Mouse (Mus musculus): Measurements from ENCODE around the gene Spaca4. TPM values are rescaled to one million over a fixed set of nuclear protein-coding genes. Genes with fewer than 3 reads are reported as not detected.

The Spaca4 gene
- polyA plus RNA-seq, 1 experiment, result not detected

DNA sequence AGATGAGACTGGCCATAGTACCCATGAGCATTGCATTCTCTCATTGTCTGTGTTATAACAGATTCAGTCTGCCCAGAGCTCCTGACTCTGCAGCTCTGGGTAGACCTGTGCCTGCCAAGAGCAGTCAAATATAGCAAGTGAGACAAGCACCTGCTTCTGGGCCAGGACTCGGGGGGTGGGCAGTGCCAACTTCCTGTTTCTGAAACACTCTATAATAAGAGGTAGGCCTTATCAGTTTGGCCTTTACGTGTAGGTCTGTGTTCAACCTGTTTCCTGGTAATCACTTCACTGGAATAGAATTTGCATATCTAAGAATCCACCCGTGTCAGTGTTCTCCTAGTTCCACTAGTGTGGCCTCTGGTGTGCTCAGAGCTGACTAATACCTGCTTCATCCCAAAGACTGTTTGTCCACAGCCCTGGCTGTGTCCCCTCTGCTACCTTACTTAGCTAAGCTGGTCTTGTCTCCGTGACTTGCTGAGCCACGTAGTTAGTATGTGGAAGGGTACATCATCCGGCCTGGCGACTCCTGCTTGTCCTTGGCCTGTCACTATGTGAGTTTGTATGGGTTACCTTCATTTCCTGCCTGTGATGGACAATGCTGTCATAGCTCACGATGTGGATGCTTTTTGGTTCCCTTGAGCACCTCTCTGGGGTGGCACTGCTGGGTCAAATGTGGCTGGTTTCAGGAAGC lies 44.4 kb downstream of the Spaca4 start:
- DNase-seq, result peak; percentile 60 to 80
- TF ChIP-seq CTCF (IDR thresholded peaks at IDR 0.05; ENCODE audit: borderline replicate concordance, insufficient read depth, low read depth, low read length) (no peak), POLR2A (IDR thresholded peaks at IDR 0.05; ENCODE audit: borderline replicate concordance, insufficient read depth, low read length) (no peak)
- no peaks in the 10 kb centered on the region for H3K27me3 ChIP-seq (ENCODE audit: control insufficient read depth, insufficient read depth, low read length)
- peaks cover 29% of the 10 kb centered on the region for H3K4me1 ChIP-seq (ENCODE audit: control insufficient read depth, insufficient read depth, low read length)
- peak overlapping the region; percentile 73 for H3K27ac ChIP-seq (ENCODE audit: insufficient read depth, low read length)
- H3K4me3 ChIP-seq (replicated peaks; ENCODE audit: insufficient read depth, low read depth, low read length), result no peak overlapping the region
- 38% methylated on average over 8 of the region's 8 CpGs for WGBS

DNA sequence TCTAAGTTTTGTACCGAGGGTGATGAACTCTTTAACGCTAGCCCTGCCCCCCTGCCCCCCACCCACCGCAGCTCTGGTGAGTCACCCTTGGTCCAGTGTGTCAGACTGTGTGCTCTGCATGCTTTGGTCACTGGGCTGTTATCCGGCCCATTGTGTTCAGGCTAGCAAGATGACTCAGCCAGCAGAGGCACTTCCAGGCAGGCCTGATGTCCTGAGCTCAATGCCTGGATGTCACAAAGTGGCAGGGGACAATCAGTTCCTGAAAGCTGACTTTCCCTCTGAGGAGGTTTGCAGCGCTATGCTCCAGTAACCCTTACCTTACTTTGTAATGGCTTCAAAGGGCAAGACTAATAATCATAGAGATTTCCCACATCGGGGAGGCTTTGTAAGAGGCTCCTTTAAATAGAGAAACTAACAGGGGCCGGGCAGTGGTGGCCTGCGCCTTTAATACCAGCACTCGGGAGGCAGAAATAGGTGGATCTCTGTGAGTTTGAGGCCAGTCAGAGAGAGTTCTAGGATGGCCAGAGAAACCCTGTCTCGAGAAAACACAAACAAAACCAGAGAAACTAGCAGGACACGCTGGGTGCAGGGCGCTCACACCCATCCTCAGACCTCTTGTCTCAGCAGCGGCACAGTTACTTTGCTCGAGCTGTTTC lies 45.5 kb downstream of the Spaca4 start:
- peak in 1 of 2 experiments; percentile 61 for DNase-seq
- TF ChIP-seq CTCF (IDR thresholded peaks at IDR 0.05; ENCODE audit: borderline replicate concordance, insufficient read depth, low read depth, low read length), result no peak
- no peak for TF ChIP-seq POLR2A (IDR thresholded peaks at IDR 0.05; ENCODE audit: borderline replicate concordance, insufficient read depth, low read length)
- no peak overlapping the region for H3K4me3 ChIP-seq (replicated peaks; ENCODE audit: insufficient read depth, low read depth, low read length)
- H3K4me1 ChIP-seq (ENCODE audit: control insufficient read depth, insufficient read depth, low read length), result peaks cover 29% of the 10 kb centered on the region
- 56% methylated on average over 14 of the region's 14 CpGs for WGBS
- peak overlapping the region; percentile 73; the same call in 1 of the 2 replicates for H3K27ac ChIP-seq (ENCODE audit: insufficient read depth, low read length)
- H3K27me3 ChIP-seq (ENCODE audit: control insufficient read depth, insufficient read depth, low read length), result no peaks in the 10 kb centered on the region

DNA sequence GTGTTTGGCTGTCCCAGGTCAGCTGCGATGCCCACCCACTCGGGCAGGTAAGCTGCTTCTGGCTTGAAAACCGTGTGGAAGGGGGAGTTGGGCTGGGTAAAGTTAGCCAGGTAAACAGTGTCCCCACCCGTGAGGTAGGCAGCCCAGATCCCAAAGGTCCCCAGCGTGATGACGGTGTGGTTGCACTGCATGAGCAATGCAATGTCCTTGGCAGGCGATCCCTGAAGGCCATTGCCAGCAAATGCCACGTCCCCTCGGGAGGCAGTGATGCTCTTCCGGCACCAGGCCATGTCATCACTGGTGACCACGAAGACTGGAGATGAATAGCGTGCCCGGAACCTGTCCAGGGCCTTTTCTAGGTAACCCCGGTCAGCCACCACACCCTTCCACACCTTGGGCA lies 47.1 kb downstream of the Spaca4 start:
- DNase-seq, result no peak
- no peak overlapping the region for H3K4me3 ChIP-seq (replicated peaks; ENCODE audit: insufficient read depth, low read depth, low read length)
- 80% methylated on average over 14 of the region's 14 CpGs for WGBS
- peaks cover 29% of the 10 kb centered on the region for H3K4me1 ChIP-seq (ENCODE audit: control insufficient read depth, insufficient read depth, low read length)
- no peak overlapping the region for H3K27ac ChIP-seq (ENCODE audit: insufficient read depth, low read length)
- H3K27me3 ChIP-seq (ENCODE audit: control insufficient read depth, insufficient read depth, low read length), result no peaks in the 10 kb centered on the region
- TF ChIP-seq CTCF (IDR thresholded peaks at IDR 0.05; ENCODE audit: borderline replicate concordance, insufficient read depth, low read depth, low read length) (no peak), POLR2A (IDR thresholded peaks at IDR 0.05; ENCODE audit: borderline replicate concordance, insufficient read depth, low read length) (no peak)

DNA sequence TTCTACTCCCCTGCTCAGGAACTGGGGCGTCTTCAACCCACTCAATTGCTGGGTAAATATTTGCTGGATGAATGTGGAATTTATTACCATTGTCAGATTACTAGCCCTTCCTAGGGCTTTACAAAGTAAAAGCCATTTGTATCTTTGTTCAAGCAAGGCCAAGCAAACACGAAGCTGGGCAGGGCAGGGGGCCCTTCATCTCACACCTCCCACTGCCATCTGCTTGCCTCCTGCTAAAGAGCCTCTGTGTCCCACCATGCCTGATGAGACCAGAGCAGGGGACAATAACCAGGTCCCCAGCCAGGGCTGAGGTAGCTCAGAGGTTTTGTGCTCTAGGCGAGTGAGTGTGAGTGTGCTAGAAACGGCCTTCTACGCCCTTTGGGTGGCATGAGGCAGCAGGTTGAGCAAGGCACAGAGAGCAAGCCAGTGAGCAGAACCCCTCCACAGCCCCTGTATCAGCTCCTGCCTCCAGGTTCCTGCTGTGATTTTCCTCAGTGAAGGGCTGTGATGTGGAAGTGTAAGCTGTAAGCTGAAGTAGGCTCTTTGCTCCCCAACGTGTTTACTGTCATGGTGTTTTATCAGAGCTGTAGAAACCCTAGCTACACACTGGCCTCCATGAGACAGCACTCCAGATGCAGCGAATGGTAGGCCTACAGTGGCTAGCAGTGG lies 47.9 kb downstream of the Spaca4 start:
- Histone ChIP-seq H3K27ac (ENCODE audit: insufficient read depth, low read length) (no peak overlapping the region), H3K4me1 (ENCODE audit: control insufficient read depth, insufficient read depth, low read length) (peaks cover 26% of the 10 kb centered on the region), H3K4me3 (replicated peaks; ENCODE audit: insufficient read depth, low read depth, low read length) (no peak overlapping the region), H3K27me3 (ENCODE audit: control insufficient read depth, insufficient read depth, low read length) (no peaks in the 10 kb centered on the region)
- TF ChIP-seq POLR2A (IDR thresholded peaks at IDR 0.05; ENCODE audit: borderline replicate concordance, insufficient read depth, low read length) (no peak), CTCF (IDR thresholded peaks at IDR 0.05; ENCODE audit: borderline replicate concordance, insufficient read depth, low read depth, low read length) (no peak)
- no peak for DNase-seq
- WGBS, result 83% methylated on average over 7 of the region's 7 CpGs

Other genes with a start within 250 kb of the Spaca4 start
- gene Tulp2, start 243.9 kb downstream of the Spaca4 start, polyA plus RNA-seq (2012; rRNA removed), result 0.10 TPM in 1 of 2 replicates, not detected in the other
- gene Gm45808, start 239.0 kb downstream of the Spaca4 start, polyA plus RNA-seq (2012; rRNA removed), result 0.33 TPM in 1 of 2 replicates, not detected in the other
- gene Dhdh, start 237.0 kb downstream of the Spaca4 start, polyA plus RNA-seq (2012; rRNA removed), result 4.7 and 5.6 TPM in 2 replicates
- 136 and 150 TPM in 2 replicates for gene Nucb1, start 215.4 kb downstream of the Spaca4 start, polyA plus RNA-seq (2012; rRNA removed)
- 26.7 and 28.5 TPM in 2 replicates for gene Ppp1r15a, start 199.5 kb downstream of the Spaca4 start, polyA plus RNA-seq (2012; rRNA removed)
- 1.2 and 1.3 TPM in 2 replicates for gene Plekha4, start 199.5 kb downstream of the Spaca4 start, polyA plus RNA-seq (2012; rRNA removed)
- 1.3 and 1.9 TPM in 2 replicates for gene Hsd17b14, start 170.9 kb downstream of the Spaca4 start, polyA plus RNA-seq (2012; rRNA removed)
- 21.1 and 24.2 TPM in 2 replicates for gene Bcat2, start 155.7 kb downstream of the Spaca4 start, polyA plus RNA-seq (2012; rRNA removed)
- not detected in 2 replicates for gene Fgf21, start 110.3 kb downstream of the Spaca4 start, polyA plus RNA-seq (2012; rRNA removed)
- 0.07 and 0.08 TPM in 2 replicates for gene Fut1, start 108.5 kb downstream of the Spaca4 start, polyA plus RNA-seq (2012; rRNA removed)
- gene Izumo1, start 104.0 kb downstream of the Spaca4 start, polyA plus RNA-seq (2012; rRNA removed), result 0.08 and 0.18 TPM in 2 replicates
- 7.6 and 7.7 TPM in 2 replicates for gene Rasip1, start 98.3 kb downstream of the Spaca4 start, polyA plus RNA-seq (2012; rRNA removed)
- 7.1 and 9.8 TPM in 2 replicates for gene Mamstr, start 85.8 kb downstream of the Spaca4 start, polyA plus RNA-seq (2012; rRNA removed)
- gene Fut2, start 59.4 kb downstream of the Spaca4 start, polyA plus RNA-seq (2012; rRNA removed), result 1.4 and 1.7 TPM in 2 replicates
- gene Ntn5, start 41.8 kb downstream of the Spaca4 start, polyA plus RNA-seq (2012; rRNA removed), result 0.10 and 0.16 TPM in 2 replicates
- gene Sec1, start 31.4 kb downstream of the Spaca4 start, polyA plus RNA-seq (2012; rRNA removed), result 0.29 and 0.64 TPM in 2 replicates
- 164 and 166 TPM in 2 replicates for gene Car11, start 26.0 kb downstream of the Spaca4 start, polyA plus RNA-seq (2012; rRNA removed)
- 222 and 239 TPM in 2 replicates for gene Dbp, start 20.7 kb downstream of the Spaca4 start, polyA plus RNA-seq (2012; rRNA removed)
- 350 and 359 TPM in 2 replicates for gene Rpl18, start 10.4 kb downstream of the Spaca4 start, polyA plus RNA-seq (2012; rRNA removed)
- gene Sphk2, start 7.8 kb downstream of the Spaca4 start, polyA plus RNA-seq (2012; rRNA removed), result 27.7 and 29.3 TPM in 2 replicates
- 0.25 and 0.31 TPM in 2 replicates for gene Fam83e, start 4.6 kb downstream of the Spaca4 start, polyA plus RNA-seq (2012; rRNA removed)
- 126 and 130 TPM in 2 replicates for gene Lmtk3, start 57.9 kb upstream of the Spaca4 start, polyA plus RNA-seq (2012; rRNA removed)
- gene Sult2b1, start 58.9 kb upstream of the Spaca4 start, polyA plus RNA-seq (2012; rRNA removed), result 10.6 and 10.8 TPM in 2 replicates
- 112 and 116 TPM in 2 replicates for gene Cyth2, start 88.8 kb upstream of the Spaca4 start, polyA plus RNA-seq (2012; rRNA removed)
- gene Kcnj14, start 99.0 kb upstream of the Spaca4 start, polyA plus RNA-seq (2012; rRNA removed), result 6.0 and 7.3 TPM in 2 replicates
- 14.9 and 15.5 TPM in 2 replicates for gene Grwd1, start 105.1 kb upstream of the Spaca4 start, polyA plus RNA-seq (2012; rRNA removed)
- 99.9 and 106 TPM in 2 replicates for gene Kdelr1, start 147.0 kb upstream of the Spaca4 start, polyA plus RNA-seq (2012; rRNA removed)
- 14.9 and 16.4 TPM in 2 replicates for gene Grin2d, start 152.6 kb upstream of the Spaca4 start, polyA plus RNA-seq (2012; rRNA removed)
- gene Syngr4, start 170.9 kb upstream of the Spaca4 start, polyA plus RNA-seq (2012; rRNA removed), result not detected in 2 replicates
- gene Tmem143, start 171.1 kb upstream of the Spaca4 start, polyA plus RNA-seq (2012; rRNA removed), result 42.0 and 46.5 TPM in 2 replicates
- gene Emp3, start 195.6 kb upstream of the Spaca4 start, polyA plus RNA-seq (2012; rRNA removed), result 5.4 and 6.5 TPM in 2 replicates
- gene Ccdc114, start 198.3 kb upstream of the Spaca4 start, polyA plus RNA-seq (2012; rRNA removed), result 3.4 and 5.1 TPM in 2 replicates